Mouse (Mus musculus): ENCODE measurements around the gene Pgap2. TPM values are rescaled to one million over a fixed set of nuclear protein-coding genes. Genes with fewer than 3 reads are reported as not detected.

The Pgap2 gene
- total and polyA plus RNA-seq, 3 experiments: 21.1 to 91.1 TPM; not detected in 1

- Histone ChIP-seq H3K36me3 (ENCODE audit: control insufficient read depth in 1 of 2, insufficient read depth in 2 of 2, low read length in 2 of 2) (peaks cover 0 to 2% of the 10 kb centered on the region in 2 experiments; a peak in 2 of 4 replicates), H3K9me3 (replicated peaks; ENCODE audit: insufficient read depth, low read length) (no peaks in the 10 kb centered on the region), H3K79me2 (ENCODE audit: control insufficient read depth, insufficient read depth, low read length, poor library complexity) (no peaks in the 10 kb centered on the region), H3K9ac (ENCODE audit: control insufficient read depth, low read depth, low read length, poor library complexity, severe bottlenecking) (peak overlapping the region; percentile 5; the same call in 1 of the 2 replicates), H3K27me3 (ENCODE audit: control insufficient read depth in 1 of 2, insufficient read depth in 2 of 2, low read length in 2 of 2) (no peaks in the 10 kb centered on the region), H3K4me1 (ENCODE audit: control insufficient read depth in 1 of 2, insufficient read depth in 2 of 2, low read length in 2 of 2) (peaks cover 4 to 5% of the 10 kb centered on the region in 2 experiments; a peak in 3 of 4 replicates), H3K4me3 (ENCODE audit: control insufficient read depth in 1 of 2, insufficient read depth in 1 of 2, low read depth in 2 of 2, low read length in 2 of 2) (no peak overlapping the region), H3K27ac (ENCODE audit: control insufficient read depth, low read depth, low read length) (peak overlapping the region; percentile 22)
- peak in 1 of 2 experiments; percentile 41; a peak in 2 of 4 replicates for TF ChIP-seq EP300 (IDR thresholded peaks at IDR 0.05; ENCODE audit: low read depth in 1 of 2, low read length in 2 of 2)
- peak; percentile 63 for TF ChIP-seq MAX (IDR thresholded peaks at IDR 0.05; ENCODE audit: low read length)
- TF ChIP-seq MXI1 (IDR thresholded peaks at IDR 0.05; ENCODE audit: low read depth, low read length): peak; percentile 77
- no peak for TF ChIP-seq NRF1 (IDR thresholded peaks at IDR 0.05; ENCODE audit: insufficient read depth, low read depth, low read length, poor library complexity, severe bottlenecking)
- TF ChIP-seq USF1 (IDR thresholded peaks at IDR 0.05; ENCODE audit: low read depth, low read length): no peak
- TF ChIP-seq ZC3H11A (IDR thresholded peaks at IDR 0.05; ENCODE audit: low read depth, low read length): no peak
- TF ChIP-seq KAT2A (conservative IDR thresholded peaks at IDR 0.05; ENCODE audit: low read depth, low read length): no peak
- TF ChIP-seq HCFC1 (IDR thresholded peaks at IDR 0.05; ENCODE audit: low read depth, low read length): no peak
- peak; percentile 27; the same call in 1 of the 2 replicates for TF ChIP-seq GATA1 (IDR thresholded peaks at IDR 0.05; ENCODE audit: low read depth, low read length)
- no peak for TF ChIP-seq NELFE (IDR thresholded peaks at IDR 0.05; ENCODE audit: low read depth, low read length)
- no peak for TF ChIP-seq POLR2AphosphoS2 (IDR thresholded peaks at IDR 0.05; ENCODE audit: low read length)
- TF ChIP-seq USF2 (IDR thresholded peaks at IDR 0.05; ENCODE audit: borderline replicate concordance in 1 of 2, insufficient read depth in 1 of 2, low read depth in 1 of 2, low read length in 2 of 2): no peak
- no peak for TF ChIP-seq MEF2A (IDR thresholded peaks at IDR 0.05; ENCODE audit: extremely low read depth, insufficient replicate concordance, low read depth, low read length, poor library complexity, severe bottlenecking)
- no peak for TF ChIP-seq ZMIZ1 (IDR thresholded peaks at IDR 0.05; ENCODE audit: low read depth, low read length)
- no peak for TF ChIP-seq ZNF384 (IDR thresholded peaks at IDR 0.05; ENCODE audit: low read depth, low read length)
- no peak for TF ChIP-seq MYB (IDR thresholded peaks at IDR 0.05; ENCODE audit: low read depth, low read length)
- no peak for TF ChIP-seq SMC3 (IDR thresholded peaks at IDR 0.05; ENCODE audit: low read depth, low read length)
- no peak for TF ChIP-seq UBTF (IDR thresholded peaks at IDR 0.05; ENCODE audit: borderline replicate concordance, insufficient read depth, low read depth, low read length)
- no peak for TF ChIP-seq TBP (IDR thresholded peaks at IDR 0.05; ENCODE audit: low read depth, low read length)
- TF ChIP-seq E2F4 (IDR thresholded peaks at IDR 0.05; ENCODE audit: borderline replicate concordance, low read depth, low read length): no peak
- TF ChIP-seq TCF12 (IDR thresholded peaks at IDR 0.05; ENCODE audit: low read depth, low read length): no peak
- TF ChIP-seq RCOR1 (IDR thresholded peaks at IDR 0.05; ENCODE audit: low read depth, low read length): no peak
- TF ChIP-seq GABPA (IDR thresholded peaks at IDR 0.05; ENCODE audit: low read depth, low read length): no peak
- peak; percentile 22; the same call in 1 of the 2 replicates for TF ChIP-seq TAL1 (IDR thresholded peaks at IDR 0.05; ENCODE audit: low read length)
- no peak for TF ChIP-seq SIN3A (IDR thresholded peaks at IDR 0.05; ENCODE audit: low read length)
- TF ChIP-seq ELF1 (IDR thresholded peaks at IDR 0.05; ENCODE audit: low read depth, low read length): no peak
- no peak for TF ChIP-seq ETS1 (IDR thresholded peaks at IDR 0.05; ENCODE audit: low read depth, low read length)
- TF ChIP-seq MAFK (IDR thresholded peaks at IDR 0.05; ENCODE audit: borderline replicate concordance, low read depth, low read length): no peak
- TF ChIP-seq MYC (IDR thresholded peaks at IDR 0.05; ENCODE audit: low read depth, low read length): peak; percentile 63; the same call in 1 of the 2 replicates
- no peak for TF ChIP-seq CHD2 (IDR thresholded peaks at IDR 0.05; ENCODE audit: low read length)
- DNase-seq (ENCODE audit: low read depth, low spot score): peak; percentile 70
These were observed 49.9 kb downstream of the Pgap2 start for GRCm38 (mm10) chr7:102259716-102260479.
